Mouse (Mus musculus): ENCODE data around the gene Hoxa11.

Hoxa11 gene

GRCm38 (mm10) chr6:52265306-52265912 is 19.8 kb upstream of the Hoxa11 start:
- no peak for DNase-seq (ENCODE audit: low read depth)

DNA sequence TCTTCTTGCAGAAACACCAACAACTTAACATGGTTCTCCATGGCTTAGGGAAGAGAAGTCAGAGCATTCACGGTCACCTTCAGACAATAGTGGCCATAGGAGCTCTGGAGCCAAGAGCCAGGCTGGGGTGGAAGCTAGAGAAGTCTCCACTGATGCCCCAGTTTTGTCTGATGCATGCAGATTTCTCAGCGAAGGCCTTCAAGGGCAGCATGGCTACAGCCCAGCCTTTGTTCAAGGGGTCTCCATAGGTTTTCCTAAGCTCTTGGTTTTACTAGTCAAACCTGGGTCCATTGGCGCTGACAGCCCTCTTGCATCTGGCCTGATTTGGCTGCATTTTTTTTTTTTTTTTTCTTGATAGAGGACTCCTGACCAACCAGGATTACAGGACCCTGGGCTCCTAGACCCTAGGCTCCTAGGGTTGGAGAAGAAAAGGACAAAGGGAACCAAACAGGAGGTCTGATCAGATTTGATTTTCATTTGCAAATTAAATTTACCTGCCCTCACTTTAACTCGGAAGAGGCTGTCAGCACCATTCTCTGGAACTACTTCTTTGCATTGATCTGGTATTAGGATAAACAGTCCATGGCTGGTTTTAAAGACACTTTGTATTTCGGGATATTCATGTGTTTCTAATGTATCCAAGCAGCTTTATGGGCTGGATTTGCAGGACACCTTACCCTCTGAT is 18.6 kb upstream of the Hoxa11 start:
- DNase-seq (ENCODE audit: low read depth): no peak

- no peak for DNase-seq (ENCODE audit: low read depth)
These were observed 17.6 kb upstream of the Hoxa11 start for GRCm38 (mm10) chr6:52263321-52263585.

- DNase-seq (ENCODE audit: low read depth): no peak
These were observed 17.1 kb upstream of the Hoxa11 start for GRCm38 (mm10) chr6:52262463-52263320.

- DNase-seq (ENCODE audit: low read depth): peak; percentile 20
These were observed 16.3 kb upstream of the Hoxa11 start for GRCm38 (mm10) chr6:52261751-52262462.

DNA sequence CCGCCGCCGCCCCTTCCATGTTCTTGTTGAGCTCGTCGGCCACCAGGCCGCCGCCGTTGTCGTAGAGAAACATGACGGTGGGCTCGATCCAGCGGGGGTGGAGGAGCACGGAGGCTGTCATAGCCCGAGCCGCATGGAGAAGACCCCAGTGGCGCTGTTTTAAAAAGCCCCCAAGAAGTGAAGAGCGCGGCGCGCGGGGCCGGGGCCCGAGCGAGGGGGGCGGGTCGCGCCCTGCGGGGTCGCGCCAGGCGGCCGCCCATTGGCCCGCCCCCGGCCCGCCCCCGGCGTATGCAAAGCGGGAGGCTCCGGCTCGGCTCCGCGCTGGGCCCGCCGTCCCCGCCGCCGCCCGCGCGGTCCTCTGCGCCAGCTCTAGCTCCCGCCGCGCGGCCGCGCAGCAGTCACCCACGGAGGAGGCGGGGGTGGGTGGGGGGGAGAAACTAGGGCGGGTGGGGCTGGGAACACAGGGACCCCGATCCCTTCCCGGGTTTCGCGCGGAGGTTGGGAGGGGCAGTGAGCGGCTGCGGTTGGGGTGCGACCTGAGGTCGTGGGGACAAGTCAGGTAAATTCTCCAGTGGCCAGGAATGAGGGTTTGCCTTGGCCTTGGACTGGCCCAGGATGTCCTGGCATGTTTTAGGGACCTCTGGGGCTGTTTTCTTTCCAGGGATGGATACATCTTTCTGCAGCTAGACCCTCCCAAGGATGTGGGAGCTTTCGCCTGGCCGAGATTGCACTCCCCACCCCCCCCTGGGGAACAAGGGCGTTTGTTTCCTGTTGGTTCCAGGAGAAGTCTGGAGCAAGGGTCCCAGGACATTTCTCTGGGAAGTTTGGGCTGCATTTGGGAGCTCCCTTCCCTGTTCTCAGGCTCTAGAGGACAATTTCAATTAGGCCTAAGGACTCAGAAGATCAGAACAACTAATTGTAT is 15.3 kb upstream of the Hoxa11 start, which contains the start of gene Hoxa13:
TSS of gene Hoxa13 (minus strand) at position 227 of the 922 bp plus-strand sequence.
- DNase-seq (ENCODE audit: low read depth): peak; percentile 44

GRCm38 (mm10) chr6:52259811-52260261 is 14.2 kb upstream of the Hoxa11 start:
- DNase-seq (ENCODE audit: low read depth): peak; percentile 36

GRCm38 (mm10) chr6:52259081-52259790 is 13.6 kb upstream of the Hoxa11 start:
- peak; percentile 38 for DNase-seq (ENCODE audit: low read depth)

DNA sequence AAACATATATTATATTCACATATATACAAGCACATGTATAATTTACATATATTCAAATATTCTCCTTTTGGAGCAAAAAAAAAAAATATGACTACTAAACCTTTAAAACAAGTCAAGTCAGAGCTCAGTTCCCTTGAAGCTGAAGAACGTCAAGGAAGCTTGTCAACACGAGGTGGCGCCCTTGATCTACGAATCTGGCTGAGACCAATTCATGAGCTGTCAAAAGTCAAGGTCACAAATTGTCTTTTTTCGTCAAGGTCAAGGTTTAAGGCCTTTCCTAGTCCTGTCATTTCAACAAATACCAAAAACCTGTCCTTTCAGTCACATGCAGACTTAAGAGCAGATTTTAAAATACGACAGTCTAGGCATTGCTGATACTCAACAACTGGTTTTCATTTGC is 11.3 kb upstream of the Hoxa11 start:
- peak; percentile 89 for DNase-seq (ENCODE audit: low read depth)

DNA sequence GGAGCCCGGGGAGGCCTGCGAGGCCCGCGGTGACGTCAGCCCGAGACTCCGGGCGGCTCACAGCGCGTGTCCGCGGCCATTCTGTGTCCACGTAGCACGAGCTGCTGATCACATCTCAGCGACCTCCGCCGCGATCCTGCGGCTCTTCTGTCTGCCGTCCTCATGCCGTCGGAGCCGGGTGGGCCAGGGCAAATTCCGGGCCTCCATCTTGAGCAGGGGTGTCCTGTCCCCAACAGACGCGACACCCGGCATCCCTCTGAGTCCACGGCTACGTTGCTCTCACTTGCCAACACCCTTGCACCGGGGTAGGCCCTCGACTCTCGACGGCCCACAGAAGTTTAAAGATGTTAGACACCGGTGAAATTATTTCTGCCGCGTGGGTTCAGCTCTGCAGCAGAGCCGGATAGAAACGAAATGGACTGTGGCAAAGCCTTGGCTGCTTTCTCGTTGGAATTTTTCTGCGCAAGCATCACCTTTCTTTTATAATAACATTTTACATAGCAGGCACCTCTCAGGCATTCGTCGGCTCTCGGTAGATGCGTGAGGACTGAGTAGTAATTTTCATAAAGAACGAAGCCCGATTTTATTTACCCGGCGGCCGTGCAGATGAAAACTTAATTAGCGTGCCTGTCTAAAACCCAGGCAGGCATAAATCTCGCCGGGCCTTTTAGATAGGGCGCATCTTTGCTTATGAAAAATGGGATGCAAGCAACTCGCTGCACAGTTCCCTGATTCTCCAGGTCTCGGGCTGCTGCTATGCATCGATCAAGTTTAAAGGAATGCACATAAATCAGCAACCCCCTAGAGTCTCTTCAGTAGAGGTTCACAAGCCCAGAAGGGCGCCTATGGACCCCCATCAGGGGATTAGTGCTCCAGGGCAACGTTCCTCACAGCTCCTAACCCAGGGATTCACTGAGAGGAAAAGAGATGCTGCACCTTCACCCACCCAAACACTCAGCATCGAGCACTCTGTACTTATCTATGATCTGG is 8.2 kb upstream of the Hoxa11 start:
- peak; percentile 46 for DNase-seq (ENCODE audit: low read depth)

GRCm38 (mm10) chr6:52252775-52253376 is 7.3 kb upstream of the Hoxa11 start:
- DNase-seq (ENCODE audit: low read depth): no peak

DNA sequence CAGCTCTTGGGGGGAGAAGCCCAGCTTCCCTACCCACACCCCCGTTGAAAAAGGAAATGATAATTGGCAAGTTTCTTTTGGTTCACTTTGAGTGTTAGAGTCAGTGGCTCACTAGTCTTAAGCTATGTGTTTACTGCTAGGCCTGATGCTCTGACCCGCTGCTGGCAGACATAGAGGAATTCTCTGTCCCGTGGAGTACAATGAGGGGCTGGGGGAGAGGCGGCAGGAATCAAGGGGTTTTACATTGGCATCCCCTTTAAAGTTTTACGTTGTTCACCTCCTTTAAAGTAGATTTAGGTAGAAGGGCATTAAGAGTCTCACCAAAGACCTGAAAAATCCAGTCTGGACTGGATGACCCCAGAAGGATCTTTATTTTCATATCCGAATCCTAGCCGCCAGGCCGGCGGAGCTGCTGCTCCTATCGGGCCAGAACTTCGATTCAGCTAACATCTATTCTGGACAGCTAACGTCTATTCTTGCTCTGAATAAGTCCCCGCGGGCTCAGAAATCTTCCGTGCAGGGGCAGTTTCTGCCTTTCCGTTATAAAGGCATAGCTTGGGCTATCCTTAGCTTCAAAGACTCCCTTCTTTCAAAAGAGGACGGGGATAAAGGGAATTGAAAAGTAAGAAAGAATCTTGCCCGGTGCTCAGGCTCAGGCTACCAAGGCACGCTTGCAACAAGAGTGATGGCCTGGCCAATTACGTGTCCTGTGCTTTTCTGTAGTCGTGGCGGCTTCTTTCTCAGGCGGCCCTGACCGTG is 6.6 kb upstream of the Hoxa11 start:
- DNase-seq (ENCODE audit: low read depth): no peak

DNA sequence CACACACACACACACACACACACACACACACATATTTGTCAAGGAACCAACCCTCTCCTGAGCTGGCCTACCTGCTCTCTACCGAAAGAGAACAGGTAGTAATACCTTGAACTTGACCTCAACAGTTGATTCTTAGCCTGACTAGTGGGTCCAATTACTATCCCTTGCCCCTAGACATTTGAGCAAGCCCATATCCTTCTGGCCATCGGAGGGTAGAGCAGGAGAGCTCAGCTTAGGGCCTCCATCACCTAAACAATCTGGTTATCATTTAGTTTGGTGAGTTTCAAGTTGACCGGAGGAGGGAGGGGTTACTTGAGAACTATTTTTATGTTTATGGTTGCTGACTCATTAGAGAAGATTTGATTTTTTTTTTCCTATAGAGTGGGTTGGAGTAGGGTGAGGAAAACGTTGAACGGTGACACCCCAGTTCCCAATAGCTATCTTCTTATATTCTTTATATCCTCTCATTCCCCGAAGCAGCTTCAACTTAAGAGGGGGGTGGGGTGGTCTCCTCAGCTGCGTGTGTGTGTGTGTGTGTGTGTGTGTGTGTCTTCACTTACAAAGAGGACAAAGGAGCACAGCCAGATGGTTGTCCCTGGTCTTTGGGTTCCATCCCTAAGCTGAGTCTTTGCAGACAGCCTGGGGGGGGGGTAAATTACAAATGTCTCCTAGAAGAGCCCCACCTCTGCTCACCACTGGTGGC is 5.7 kb upstream of the Hoxa11 start:
- no peak for DNase-seq (ENCODE audit: low read depth)

DNA sequence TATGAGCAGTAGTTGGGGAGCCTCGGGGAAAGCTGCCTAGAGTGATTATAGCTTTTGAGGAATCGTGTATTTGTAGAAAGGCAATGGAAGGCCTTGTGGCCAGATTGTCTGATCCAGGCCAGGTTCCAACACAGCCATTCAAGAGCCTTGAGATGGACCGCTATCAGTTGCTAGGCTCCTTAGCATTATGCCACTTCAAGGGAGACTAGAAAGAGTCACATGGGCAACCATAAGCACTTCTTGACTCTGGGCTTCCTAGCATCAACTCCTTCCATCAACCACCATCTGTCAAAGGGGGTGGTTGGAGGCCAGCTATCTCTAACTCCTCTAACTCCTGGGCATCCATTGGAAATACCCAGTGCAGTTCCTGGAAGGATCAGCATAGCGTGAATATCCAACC is 4.2 kb upstream of the Hoxa11 start:
- no peak for DNase-seq (ENCODE audit: low read depth)

DNA sequence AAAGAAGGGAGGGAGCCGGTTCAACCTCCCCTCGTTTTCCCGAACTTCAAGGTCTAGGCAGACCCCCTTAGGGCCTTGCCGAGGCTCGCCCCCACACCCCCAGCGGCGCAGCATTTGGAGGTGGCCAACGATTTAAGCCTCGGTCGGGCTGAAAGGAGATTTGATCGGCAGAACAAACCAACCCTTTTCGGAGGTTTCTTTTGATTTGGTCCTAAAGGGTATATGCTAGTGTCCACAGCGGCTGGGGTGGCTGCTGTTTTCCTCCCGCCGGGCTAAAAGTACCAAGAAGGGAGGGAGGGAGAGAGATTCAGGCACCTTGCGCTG is 3.8 kb upstream of the Hoxa11 start:
- no peak for DNase-seq (ENCODE audit: low read depth)

GRCm38 (mm10) chr6:52248638-52249414 is 3.2 kb upstream of the Hoxa11 start:
- no peak for DNase-seq (ENCODE audit: low read depth)

Measured in induced T-regulatory cell, adult 2 months (primary cell).